Mouse (Mus musculus): ENCODE results near the gene Pstk. TPM values are rescaled to one million over a fixed set of nuclear protein-coding genes. Genes with fewer than 3 reads are reported as not detected.
"Not testable (repeated sequence)": the region's sequence is repeated elsewhere in the genome, so short reads cannot be mapped to it uniquely, and the experiment has no call there.

The Pstk gene
- polyA plus RNA-seq, 1 experiment = 40.9 TPM

- peak overlapping the region; percentile 80 for H3K4me3 ChIP-seq (ENCODE audit: insufficient read depth, low read depth, low read length)
- H3K36me3 ChIP-seq (ENCODE audit: control insufficient read depth, insufficient read depth, low read length) = no peaks in the 10 kb centered on the region
- TF ChIP-seq POLR2A (IDR thresholded peaks at IDR 0.05; ENCODE audit: low read depth, low read length) (no peak), CTCF (conservative IDR thresholded peaks at IDR 0.05; ENCODE audit: insufficient read depth, insufficient read length, low read depth, low read length) (no peak)
- WGBS = 3% methylated on average over 16 of the region's 16 CpGs
- H3K4me1 ChIP-seq (ENCODE audit: control insufficient read depth, insufficient read depth, low read length) = peaks cover 13% of the 10 kb centered on the region
- no peak overlapping the region for H3K27ac ChIP-seq (ENCODE audit: insufficient read depth, low read depth, low read length)
- no peaks in the 10 kb centered on the region for H3K27me3 ChIP-seq (replicated peaks; ENCODE audit: control insufficient read depth, insufficient read depth, low read length)
- DNase-seq = peak; percentile 42
Observed at GRCm38 (mm10) chr7:131409321-131409987, 38.5 kb downstream of the Pstk start.

DNA sequence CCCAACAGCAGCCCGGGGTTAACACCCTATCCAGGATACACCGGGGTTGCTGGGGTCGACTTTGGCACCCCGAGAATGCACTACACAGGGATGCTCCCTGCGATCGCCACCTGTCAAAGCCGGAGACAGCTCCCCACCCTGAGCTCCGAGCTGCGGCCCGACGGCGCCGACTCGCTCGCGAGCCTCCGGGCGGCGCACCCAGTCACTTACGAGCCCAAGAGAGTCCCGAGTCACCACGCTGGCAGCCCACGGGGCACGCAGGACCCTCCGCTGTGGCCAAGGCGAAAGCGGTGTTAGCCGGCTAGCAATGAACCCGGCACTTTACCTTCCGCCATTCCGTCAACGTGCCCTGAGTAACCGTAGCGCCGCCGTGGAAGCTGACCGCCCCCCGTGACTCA lies 39.0 kb downstream of the Pstk start:
- no peak for DNase-seq
- Histone ChIP-seq H3K27ac (ENCODE audit: insufficient read depth, low read depth, low read length) (peak overlapping the region; percentile 57), H3K4me3 (ENCODE audit: insufficient read depth, low read depth, low read length) (peak overlapping the region; percentile 80), H3K36me3 (ENCODE audit: control insufficient read depth, insufficient read depth, low read length) (no peaks in the 10 kb centered on the region), H3K4me1 (ENCODE audit: control insufficient read depth, insufficient read depth, low read length) (peaks cover 9% of the 10 kb centered on the region), H3K27me3 (replicated peaks; ENCODE audit: control insufficient read depth, insufficient read depth, low read length) (no peaks in the 10 kb centered on the region)
- WGBS = under 1% methylated on average over 38 of the region's 38 CpGs
- TF ChIP-seq POLR2A (IDR thresholded peaks at IDR 0.05; ENCODE audit: low read depth, low read length) = no peak
- no peak for TF ChIP-seq CTCF (conservative IDR thresholded peaks at IDR 0.05; ENCODE audit: insufficient read depth, insufficient read length, low read depth, low read length)

DNA sequence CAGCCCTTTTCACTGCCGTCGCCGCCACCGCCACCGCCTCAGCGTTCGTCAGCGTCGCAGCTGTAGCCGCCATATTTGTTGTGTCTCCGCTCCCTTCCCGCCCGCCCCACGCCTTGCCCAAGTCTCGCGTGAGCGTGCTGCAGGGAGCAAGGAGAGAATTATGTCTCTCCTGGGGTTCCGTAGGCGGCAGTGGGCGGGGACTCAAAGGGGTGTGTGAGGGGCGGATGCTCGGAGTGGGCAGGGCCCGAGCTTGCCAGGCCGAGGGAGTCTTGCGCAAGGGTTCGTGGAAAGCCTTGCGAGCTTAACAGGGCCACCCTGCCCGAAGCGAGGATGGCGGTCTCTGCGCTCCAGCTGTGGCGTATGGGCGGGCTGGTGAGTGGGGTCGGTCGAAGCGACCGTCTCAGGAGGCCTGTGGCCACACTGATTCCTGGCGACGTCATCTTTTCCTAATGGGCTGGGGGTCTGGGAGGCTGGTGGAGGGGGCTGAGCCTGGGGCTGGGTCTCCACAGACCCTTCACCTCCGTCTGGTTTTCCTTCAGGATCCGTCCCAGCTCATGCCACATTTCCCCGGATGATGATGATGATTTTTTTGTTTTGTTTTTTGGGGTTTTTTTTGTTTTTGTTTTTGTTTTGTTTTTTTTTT lies 39.6 kb downstream of the Pstk start, which contains the start of the genes Ikzf5 and Acadsb:
TSS of gene Ikzf5 (minus strand) at position 106 of the 643 bp plus-strand sequence.
TSS of gene Acadsb (plus strand) at position 186 of the 643 bp plus-strand sequence.
- TF ChIP-seq POLR2A (IDR thresholded peaks at IDR 0.05; ENCODE audit: low read depth, low read length) = peak; percentile 83
- no peak for TF ChIP-seq CTCF (conservative IDR thresholded peaks at IDR 0.05; ENCODE audit: insufficient read depth, insufficient read length, low read depth, low read length)
- Histone ChIP-seq H3K36me3 (ENCODE audit: control insufficient read depth, insufficient read depth, low read length) (no peaks in the 10 kb centered on the region), H3K27ac (ENCODE audit: insufficient read depth, low read depth, low read length) (peak within 1 kb of the TSS; percentile 76), H3K4me3 (ENCODE audit: insufficient read depth, low read depth, low read length) (peak within 1 kb of the TSS; percentile 85), H3K4me1 (ENCODE audit: control insufficient read depth, insufficient read depth, low read length) (peaks cover 9% of the 10 kb centered on the region; the same call in 1 of the 2 replicates), H3K27me3 (replicated peaks; ENCODE audit: control insufficient read depth, insufficient read depth, low read length) (no peaks in the 10 kb centered on the region)
- peak; percentile 100 for DNase-seq
- WGBS = under 1% methylated on average over 42 of the region's 42 CpGs

DNA sequence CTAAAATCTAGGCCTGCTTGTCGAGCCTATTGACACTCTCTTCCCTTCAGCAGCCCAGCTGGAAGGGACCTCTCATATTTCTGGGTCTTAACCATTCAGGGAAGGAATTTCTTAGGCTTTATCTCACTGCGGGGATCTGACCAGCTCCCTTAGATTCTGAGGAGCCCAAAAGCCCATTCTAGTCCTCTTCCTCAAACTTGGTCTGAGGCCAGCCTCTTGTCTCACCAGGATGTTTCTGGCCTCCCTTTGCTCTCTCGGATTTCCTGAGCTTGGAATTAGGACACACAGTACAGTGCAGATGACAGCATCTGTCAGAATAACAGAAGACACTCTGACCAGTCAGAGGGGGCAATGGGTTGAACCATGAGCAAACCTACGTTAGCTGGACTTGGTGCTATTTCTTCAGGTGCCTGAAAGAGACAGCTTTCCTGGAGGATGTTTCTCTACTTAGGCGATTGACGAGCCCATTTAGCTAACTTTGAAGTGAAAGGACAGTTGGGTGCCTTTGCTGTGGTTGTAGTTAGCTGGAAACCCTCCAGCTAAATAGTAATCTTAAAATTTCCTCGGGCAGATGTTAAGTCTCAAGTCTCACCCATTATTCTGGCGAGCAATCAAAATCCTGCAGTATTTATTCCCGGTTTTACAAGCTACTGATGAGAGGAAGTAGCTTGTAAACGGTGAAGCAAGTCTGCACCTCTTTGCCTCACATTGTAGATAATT lies 40.4 kb downstream of the Pstk start:
- H3K4me3 ChIP-seq (ENCODE audit: insufficient read depth, low read depth, low read length) = peak overlapping the region; percentile 63
- H3K36me3 ChIP-seq (ENCODE audit: control insufficient read depth, insufficient read depth, low read length) = no peaks in the 10 kb centered on the region
- H3K27ac ChIP-seq (ENCODE audit: insufficient read depth, low read depth, low read length) = peak overlapping the region; percentile 76
- peaks cover 9% of the 10 kb centered on the region; the same call in 1 of the 2 replicates for H3K4me1 ChIP-seq (ENCODE audit: control insufficient read depth, insufficient read depth, low read length)
- TF ChIP-seq CTCF (conservative IDR thresholded peaks at IDR 0.05; ENCODE audit: insufficient read depth, insufficient read length, low read depth, low read length) (no peak), POLR2A (IDR thresholded peaks at IDR 0.05; ENCODE audit: low read depth, low read length) (no peak)
- no peaks in the 10 kb centered on the region for H3K27me3 ChIP-seq (replicated peaks; ENCODE audit: control insufficient read depth, insufficient read depth, low read length)
- 10% methylated on average over 10 of the region's 10 CpGs for WGBS
- DNase-seq = peak; percentile 60

GRCm38 (mm10) chr7:131411941-131412270 lies 41.0 kb downstream of the Pstk start:
- H3K4me1 ChIP-seq (ENCODE audit: control insufficient read depth, insufficient read depth, low read length) = peaks cover 9% of the 10 kb centered on the region; the same call in 1 of the 2 replicates

DNA sequence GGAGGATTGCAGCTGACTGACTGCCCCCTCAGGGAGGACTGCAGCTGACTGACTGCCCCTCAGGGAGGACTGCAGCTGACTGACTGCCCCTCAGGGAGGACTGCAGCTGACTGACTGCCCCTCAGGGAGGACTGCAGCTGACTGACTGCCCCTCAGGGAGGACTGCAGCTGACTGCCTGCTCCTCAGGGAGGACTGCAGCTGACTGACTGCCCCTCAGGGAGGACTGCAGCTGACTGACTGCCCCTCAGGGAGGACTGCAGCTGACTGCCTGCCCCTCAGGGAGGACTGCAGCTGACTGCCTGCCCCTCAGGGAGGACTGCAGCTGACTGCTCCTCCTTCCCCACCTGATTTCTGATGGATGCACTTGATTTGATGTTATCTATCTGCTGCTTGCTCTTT lies 45.8 kb downstream of the Pstk start:
- not testable (repeated sequence) for H3K27ac ChIP-seq (ENCODE audit: insufficient read depth, low read depth, low read length); DNase-seq; H3K4me1 ChIP-seq (ENCODE audit: control insufficient read depth, insufficient read depth, low read length); H3K27me3 ChIP-seq (replicated peaks; ENCODE audit: control insufficient read depth, insufficient read depth, low read length); H3K4me3 ChIP-seq (ENCODE audit: insufficient read depth, low read depth, low read length); H3K36me3 ChIP-seq (ENCODE audit: control insufficient read depth, insufficient read depth, low read length)

More at GRCm38 (mm10) chr7:131411941-131412270, 41.0 kb downstream of the Pstk start:
- DNase-seq = peak; percentile 36
- Histone ChIP-seq H3K36me3 (ENCODE audit: control insufficient read depth, insufficient read depth, low read length) (no peaks in the 10 kb centered on the region), H3K27ac (ENCODE audit: insufficient read depth, low read depth, low read length) (peak overlapping the region; percentile 76), H3K27me3 (replicated peaks; ENCODE audit: control insufficient read depth, insufficient read depth, low read length) (no peaks in the 10 kb centered on the region), H3K4me3 (ENCODE audit: insufficient read depth, low read depth, low read length) (no peak overlapping the region)
- TF ChIP-seq CTCF (conservative IDR thresholded peaks at IDR 0.05; ENCODE audit: insufficient read depth, insufficient read length, low read depth, low read length) = no peak
- no peak for TF ChIP-seq POLR2A (IDR thresholded peaks at IDR 0.05; ENCODE audit: low read depth, low read length)
- WGBS = 29% methylated on average over 2 of the region's 2 CpGs

GRCm38 (mm10) chr7:131417605-131418004 lies 46.7 kb downstream of the Pstk start:
- no peaks in the 10 kb centered on the region for H3K27me3 ChIP-seq (replicated peaks; ENCODE audit: control insufficient read depth, insufficient read depth, low read length)
- H3K4me3 ChIP-seq (ENCODE audit: insufficient read depth, low read depth, low read length) = no peak overlapping the region
- TF ChIP-seq CTCF (conservative IDR thresholded peaks at IDR 0.05; ENCODE audit: insufficient read depth, insufficient read length, low read depth, low read length) = no peak
- TF ChIP-seq POLR2A (IDR thresholded peaks at IDR 0.05; ENCODE audit: low read depth, low read length) = no peak
- no peaks in the 10 kb centered on the region for H3K36me3 ChIP-seq (ENCODE audit: control insufficient read depth, insufficient read depth, low read length)
- DNase-seq = no peak
- no peaks in the 10 kb centered on the region; the same call in 1 of the 2 replicates for H3K4me1 ChIP-seq (ENCODE audit: control insufficient read depth, insufficient read depth, low read length)
- no peak overlapping the region for H3K27ac ChIP-seq (ENCODE audit: insufficient read depth, low read depth, low read length)

Data from kidney, adult 2 months (tissue).